Mouse (Mus musculus): ENCODE measurements at regions not wholly inside any gene's neighbourhood (a gene's known extent, or its start where the extent isn't known, plus 50 kb on each side); places are given as distances from the start of the nearest gene placed in this dataset.

DNA sequence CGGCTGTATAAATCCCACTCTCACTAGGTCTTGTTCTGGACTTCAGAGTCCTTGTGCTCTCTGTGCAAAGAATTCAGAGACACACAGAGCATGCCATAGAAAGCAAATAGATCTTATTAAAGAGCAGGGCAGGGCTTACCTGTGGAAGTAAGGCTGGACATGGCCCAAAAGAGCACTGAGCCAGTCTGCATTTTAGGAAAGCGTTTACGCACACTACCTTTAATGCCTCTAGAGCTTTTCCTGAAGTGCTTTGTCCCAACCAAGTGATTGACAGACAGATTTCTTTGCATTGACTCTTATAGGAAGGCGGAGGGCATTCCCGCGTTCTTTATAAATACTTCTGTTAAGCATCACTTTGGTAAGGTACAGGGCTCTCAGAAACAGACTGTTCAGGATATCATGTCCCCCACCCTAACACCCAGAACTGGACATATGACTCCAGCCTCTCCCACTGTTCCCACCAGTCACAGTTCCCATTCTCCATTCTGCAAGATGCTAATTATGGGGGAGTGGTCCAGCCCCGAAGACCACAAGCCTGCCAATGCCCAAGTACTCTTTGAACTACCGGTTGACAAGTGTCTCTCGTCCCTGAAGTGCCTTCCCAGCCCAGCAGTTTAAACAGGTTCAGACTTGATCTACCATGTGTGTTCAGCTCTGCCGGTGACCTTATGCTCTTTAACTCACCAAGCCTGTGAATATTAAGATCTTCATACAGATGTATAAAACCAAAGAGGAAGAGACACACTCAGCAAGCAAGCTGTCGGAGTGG lies 369.7 kb downstream of the Etnk1 start:
- no peak for DNase-seq (ENCODE audit: low spot score)

DNA sequence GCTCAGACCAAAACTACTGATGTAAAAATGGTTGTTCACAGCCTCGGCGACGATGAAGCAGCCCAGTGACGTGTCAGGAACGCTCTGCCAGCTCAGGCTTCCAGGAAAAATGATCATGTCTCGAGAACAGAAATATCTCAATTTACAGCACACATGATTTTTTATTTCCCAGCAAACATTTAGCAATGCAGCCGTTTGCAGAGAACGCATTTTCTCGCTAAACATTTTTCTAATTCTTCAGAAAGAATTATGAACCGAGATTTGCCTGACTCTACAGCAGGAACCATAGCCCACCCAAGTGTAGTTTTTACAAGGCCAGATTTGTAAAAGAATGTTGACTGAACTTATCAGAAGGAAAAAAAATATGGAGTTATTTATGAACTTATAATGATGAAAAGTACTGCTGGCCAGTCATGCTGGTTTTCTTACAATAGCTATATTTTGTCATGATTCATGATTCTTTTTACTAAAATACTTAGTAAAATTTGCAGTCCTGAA lies 380.4 kb downstream of the Etnk1 start:
- no peak for DNase-seq (ENCODE audit: low spot score)

DNA sequence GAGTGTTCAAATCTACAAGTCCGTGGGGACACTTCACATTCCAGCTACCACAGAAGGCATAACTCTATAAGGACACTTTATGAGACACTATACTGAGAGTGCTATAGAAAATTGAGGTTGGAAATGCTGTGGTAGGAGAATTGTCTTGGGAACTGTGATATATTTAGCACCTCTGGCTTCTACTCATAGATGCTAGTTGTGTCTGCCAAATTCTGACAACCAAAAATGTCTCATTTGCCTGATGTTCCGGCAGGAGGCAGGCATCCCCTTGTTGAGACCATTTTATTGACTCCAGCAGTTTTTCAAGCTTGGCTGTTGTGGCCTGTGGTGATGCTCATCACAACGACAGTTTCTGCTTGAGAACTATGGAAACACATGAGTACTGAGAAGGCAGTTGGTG lies 387.9 kb downstream of the Etnk1 start:
- DNase-seq (ENCODE audit: low spot score) = no peak

DNA sequence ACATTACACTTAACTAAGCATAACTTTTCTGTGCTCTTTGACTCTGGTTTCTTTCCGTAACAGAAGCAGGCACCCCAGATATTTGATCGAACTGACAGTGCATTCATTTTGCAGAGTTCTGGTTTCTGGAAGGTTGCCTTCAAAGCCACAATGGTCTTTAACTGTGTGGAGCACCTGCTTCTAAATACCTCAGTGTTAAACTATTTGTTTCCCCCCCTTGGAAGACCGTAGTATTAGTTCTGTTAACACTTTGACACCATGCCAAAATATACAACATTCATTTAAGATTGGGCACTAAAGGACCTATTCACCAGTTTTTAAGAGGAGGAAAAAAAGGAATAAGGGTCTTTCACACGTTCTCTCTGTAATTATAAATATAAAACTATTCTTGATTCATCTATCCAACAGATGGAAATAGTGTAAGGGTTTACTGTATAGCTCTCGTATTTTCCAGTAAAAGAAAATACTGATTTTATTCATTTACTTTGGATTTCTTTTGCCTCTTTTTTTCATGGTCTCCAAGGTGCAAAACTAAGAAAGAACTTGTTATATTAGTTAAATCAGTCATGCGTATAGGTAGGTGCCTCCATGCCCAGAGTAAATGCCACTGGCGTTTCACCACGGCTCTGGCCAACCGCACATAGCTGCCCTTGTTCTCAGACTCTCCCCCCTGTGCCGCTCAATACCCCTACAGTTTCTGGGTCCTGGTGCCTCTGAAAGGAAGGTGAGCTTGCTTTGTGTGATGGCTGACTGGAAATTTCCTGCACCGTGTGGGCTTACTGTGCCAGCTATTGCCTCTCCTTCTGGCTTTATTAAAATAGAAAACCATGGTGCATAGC lies 391.2 kb downstream of the Etnk1 start:
- no peak for DNase-seq (ENCODE audit: low spot score)

DNA sequence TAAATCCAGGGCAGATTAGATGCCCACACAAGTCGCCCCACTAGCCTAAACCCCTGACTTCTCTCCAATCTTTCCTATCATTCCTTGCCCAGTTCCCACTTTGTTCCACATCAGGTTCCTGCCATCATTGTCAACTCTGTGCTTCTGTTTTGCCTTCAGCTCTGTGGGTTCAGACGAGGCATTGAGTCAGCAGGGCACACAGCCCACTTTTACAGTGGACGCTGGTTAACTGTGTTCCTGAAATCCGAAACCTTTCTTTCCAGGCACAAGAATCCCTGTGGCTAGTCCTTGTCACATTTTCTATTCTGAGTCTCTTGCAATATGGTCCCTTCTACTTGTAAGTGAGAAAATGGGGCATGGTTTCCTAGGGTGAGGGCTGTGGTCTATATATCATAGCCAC lies 392.3 kb downstream of the Etnk1 start:
- DNase-seq (ENCODE audit: low spot score) = no peak

- DNase-seq (ENCODE audit: low spot score) = no peak
Observed at GRCm38 (mm10) chr6:143561316-143562088, 394.5 kb downstream of the Etnk1 start.

DNA sequence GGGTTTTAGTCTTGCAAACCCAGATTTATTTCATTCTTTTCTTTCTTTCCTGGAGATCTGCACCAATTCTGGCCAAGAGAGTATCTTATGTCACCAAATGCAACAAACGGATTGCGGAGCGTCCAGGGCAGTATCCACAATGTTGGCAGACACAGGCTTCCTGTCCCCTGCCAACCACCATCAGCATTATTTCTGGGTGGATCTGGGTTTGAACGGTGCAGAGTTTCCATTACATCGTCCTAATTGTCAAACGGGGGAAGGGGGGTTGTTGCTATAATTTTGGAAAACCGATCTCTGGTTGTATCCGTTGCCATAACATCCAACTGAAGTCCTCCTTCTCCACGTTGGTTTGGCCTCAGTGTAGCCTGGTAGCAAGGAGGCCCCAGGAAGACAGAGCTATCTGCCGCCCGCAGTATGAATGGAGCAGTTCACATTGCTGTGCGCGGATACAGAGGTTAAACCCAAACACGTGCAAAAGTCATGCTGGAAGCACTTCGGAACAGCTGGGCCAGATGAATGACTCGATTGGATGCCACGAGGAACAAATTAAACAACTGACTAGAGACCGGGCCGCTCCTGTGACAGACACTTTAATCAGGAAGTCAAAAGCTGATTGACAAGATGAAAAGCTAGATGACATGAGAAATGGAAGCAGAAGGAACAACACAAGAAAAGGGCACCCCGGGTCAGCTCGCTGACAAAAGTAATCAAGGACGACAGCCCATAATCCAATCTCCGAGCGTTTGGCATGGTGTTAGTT lies 404.5 kb downstream of the Etnk1 start:
- no peak for DNase-seq (ENCODE audit: low spot score)

GRCm38 (mm10) chr6:143579223-143579622 lies 412.2 kb downstream of the Etnk1 start:
- no peak for DNase-seq (ENCODE audit: low spot score)

GRCm38 (mm10) chr6:143589666-143590065 lies 422.6 kb downstream of the Etnk1 start:
- no peak for DNase-seq (ENCODE audit: low spot score)

DNA sequence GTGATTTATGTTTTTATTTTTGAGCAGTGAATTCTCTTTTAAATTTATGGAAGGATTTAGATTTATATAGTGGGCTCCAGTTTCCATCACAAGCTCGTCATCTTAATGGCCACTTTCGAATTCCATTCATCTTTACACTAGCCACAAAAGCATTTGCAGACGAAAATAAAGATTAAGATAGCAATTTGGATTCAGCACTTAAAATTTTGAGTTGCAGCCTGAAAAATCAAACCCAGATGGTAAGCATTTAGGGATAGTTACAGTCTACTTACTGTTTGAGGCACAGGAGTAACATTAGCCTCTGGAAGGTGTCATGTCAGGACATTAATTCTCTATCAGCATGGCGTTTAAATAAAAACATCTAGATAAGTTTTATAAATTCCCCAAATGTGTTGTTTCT lies 423.2 kb downstream of the Etnk1 start:
- no peak for DNase-seq (ENCODE audit: low spot score)

DNA sequence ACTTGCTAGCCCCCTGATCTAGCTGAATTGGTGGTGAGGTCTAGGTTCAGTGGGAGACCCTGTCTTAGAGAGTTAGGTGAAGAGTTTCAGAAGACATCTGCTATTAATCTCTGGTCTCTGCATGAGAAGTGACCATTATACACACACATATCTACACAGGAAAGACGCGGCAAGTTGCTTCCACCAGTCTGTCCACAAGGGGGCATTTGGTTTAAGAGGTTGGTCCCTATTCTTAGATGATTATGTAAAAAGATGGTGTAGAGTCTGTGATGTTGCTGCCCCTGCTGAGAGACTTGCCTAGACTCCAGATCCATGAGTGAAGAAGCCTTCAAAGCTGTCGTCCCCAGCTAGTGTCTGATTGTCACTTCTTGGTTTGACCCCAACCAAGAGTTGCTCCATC lies 425.5 kb downstream of the Etnk1 start:
- no peak for DNase-seq (ENCODE audit: low spot score)

DNA sequence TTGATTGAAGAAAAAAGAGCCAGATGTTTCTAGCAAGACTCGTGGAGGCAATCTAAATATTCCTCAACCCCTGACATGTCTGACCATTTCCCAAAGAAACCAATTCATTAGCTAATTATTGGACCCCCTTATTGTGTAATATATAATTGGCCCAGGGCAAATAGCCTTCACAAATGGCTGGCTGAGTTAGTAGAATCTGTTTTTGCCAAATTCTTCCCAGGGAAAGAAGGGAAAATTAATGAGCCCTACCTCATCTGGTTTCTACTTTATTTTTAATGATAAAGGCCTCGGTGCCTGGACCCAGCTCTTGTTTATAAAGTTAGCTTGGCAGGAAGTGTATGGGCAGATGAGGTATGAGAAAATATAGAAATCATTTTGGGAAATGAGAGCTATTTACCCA lies 428.5 kb downstream of the Etnk1 start:
- DNase-seq (ENCODE audit: low spot score) = no peak

DNA sequence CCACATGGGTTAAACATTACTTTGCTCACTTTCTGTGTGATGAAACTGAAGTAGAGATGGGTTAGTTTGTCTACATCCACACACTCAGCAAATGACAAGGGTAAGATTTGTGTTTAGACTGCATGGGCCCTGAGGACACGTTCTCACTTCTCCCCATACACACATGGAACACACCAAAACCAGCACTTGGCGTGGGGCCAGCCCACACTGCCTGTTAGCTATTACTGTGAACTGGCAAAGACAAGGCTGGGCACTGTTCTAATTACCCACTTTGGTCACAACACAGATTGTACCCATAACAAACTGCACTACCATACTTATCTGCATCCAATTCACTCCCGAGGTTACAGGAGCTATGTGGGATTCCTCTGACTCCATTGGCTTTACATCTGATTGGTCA lies 430.4 kb downstream of the Etnk1 start:
- no peak for DNase-seq (ENCODE audit: low spot score)

GRCm38 (mm10) chr6:143598916-143599315 lies 431.9 kb downstream of the Etnk1 start:
- DNase-seq (ENCODE audit: low spot score) = no peak

DNA sequence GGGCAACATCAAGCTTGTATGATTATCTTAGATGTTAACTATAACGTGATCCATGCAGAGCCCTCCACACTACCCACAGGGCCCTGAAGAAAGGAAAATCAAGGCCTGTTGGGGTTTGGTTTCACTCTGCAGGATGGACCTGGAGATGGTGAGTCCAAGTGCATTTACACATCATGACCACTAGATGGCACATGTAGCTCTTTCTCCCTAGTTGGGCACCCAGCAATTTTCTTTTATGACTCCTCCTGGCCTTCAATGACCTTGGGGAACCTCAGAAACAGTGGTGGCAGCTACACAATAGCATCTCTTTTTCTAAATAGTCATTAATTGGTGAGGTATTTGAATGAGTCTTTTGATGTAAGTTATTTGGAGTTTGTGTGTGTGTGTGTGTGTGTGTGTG lies 442.1 kb downstream of the Etnk1 start:
- DNase-seq (ENCODE audit: low spot score) = no peak

- no peak for DNase-seq (ENCODE audit: low spot score)
Observed at GRCm38 (mm10) chr6:143612966-143613365, 445.9 kb downstream of the Etnk1 start.

GRCm38 (mm10) chr6:143614431-143614987 lies 447.5 kb downstream of the Etnk1 start:
- DNase-seq (ENCODE audit: low spot score) = no peak

DNA sequence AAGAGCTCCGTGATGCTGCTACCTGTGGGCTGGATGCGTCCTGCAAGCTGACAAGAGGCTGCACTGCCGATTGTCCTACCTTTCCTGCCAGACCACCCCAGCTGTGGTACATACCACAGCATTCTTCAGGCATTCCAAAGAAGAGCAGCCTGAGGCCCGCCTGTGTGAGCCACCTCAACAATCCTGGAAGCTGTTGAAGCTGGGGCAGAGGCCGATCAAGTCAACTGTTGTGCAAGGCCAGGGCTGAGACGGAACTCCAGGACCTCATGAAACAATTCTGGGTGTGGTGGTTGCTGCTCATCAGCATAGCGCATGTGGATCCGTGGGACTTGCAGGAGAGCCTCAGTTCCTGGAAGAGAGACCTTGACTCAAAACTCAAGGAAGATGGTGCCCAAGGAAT lies 448.3 kb downstream of the Etnk1 start:
- no peak for DNase-seq (ENCODE audit: low spot score)

- DNase-seq (ENCODE audit: low spot score) = no peak
Observed at GRCm38 (mm10) chr6:143616386-143616785, 449.4 kb downstream of the Etnk1 start.

- DNase-seq (ENCODE audit: low spot score) = no peak
Observed at GRCm38 (mm10) chr6:143618558-143618957, 451.5 kb downstream of the Etnk1 start.

- DNase-seq (ENCODE audit: low spot score) = no peak
Observed at GRCm38 (mm10) chr6:143620583-143620982, 453.6 kb downstream of the Etnk1 start.

Data from urinary bladder, adult 2 months (tissue).